Mouse (Mus musculus): ENCODE data around the gene Hsp90ab1.

Gene Hsp90ab1

DNA sequence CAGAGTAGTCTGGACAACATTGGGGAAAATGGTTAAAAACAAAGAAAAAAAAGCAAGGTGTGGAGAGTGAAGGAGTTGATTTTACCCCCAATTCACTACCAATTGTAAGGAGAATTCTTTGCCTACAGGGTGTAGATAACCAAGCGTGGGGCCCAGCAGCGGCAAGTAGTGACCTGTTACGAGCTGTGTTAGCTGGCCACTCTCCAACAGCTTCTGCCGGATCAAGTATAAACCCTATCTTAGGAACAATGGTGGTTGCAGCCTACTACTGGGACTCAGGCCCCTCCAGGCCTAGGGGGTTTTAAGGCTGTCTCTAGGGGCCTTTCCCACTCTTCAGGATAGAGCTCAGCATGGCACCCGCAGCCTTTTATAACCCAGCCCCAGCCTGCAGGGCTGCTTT lies 5.2 kb upstream of the Hsp90ab1 start:
- no peak for DNase-seq

DNA sequence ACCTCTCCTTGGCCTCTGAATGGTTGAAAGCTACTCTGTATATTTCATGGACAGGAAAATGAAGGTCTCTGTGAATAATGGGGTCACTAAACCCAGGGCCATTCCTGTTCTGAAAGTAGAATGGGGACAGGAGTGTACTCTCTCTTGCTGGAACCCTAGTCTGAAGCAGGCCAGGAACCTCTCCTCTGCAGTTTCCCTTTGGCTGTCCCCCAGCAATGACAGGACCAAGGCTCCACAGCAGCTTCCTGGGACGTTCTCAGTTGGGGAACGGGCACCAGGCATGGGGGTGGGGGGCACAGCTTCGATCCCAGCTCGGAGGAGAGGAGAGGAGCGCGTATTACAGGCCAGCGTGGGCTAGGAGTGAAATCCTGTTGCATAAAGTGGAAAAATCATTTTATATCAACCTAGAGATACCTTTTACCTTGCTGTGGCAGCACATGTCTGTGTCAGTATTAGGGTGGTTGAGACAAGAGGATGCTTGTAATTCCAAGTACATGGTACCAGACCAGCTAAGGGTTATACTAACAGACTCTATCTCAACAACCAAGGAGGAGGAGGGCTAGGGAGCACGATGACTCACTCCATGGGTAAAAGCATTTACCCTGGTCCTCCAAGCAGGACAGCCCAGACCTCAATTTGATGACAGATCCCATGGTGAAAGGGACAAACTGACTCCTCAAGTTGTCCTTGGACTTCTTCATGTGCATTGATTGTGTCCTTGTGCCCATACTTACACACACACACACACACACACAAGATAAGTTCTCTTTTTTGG lies 2.2 kb upstream of the Hsp90ab1 start:
- DNase-seq: no peak

- peak; percentile 93 for DNase-seq
Observed at GRCm38 (mm10) chr17:45574129-45574761, 1.2 kb upstream of the Hsp90ab1 start.

GRCm38 (mm10) chr17:45573780-45574123 lies 681 bp upstream of the Hsp90ab1 start:
- peak; percentile 96 for DNase-seq

DNA sequence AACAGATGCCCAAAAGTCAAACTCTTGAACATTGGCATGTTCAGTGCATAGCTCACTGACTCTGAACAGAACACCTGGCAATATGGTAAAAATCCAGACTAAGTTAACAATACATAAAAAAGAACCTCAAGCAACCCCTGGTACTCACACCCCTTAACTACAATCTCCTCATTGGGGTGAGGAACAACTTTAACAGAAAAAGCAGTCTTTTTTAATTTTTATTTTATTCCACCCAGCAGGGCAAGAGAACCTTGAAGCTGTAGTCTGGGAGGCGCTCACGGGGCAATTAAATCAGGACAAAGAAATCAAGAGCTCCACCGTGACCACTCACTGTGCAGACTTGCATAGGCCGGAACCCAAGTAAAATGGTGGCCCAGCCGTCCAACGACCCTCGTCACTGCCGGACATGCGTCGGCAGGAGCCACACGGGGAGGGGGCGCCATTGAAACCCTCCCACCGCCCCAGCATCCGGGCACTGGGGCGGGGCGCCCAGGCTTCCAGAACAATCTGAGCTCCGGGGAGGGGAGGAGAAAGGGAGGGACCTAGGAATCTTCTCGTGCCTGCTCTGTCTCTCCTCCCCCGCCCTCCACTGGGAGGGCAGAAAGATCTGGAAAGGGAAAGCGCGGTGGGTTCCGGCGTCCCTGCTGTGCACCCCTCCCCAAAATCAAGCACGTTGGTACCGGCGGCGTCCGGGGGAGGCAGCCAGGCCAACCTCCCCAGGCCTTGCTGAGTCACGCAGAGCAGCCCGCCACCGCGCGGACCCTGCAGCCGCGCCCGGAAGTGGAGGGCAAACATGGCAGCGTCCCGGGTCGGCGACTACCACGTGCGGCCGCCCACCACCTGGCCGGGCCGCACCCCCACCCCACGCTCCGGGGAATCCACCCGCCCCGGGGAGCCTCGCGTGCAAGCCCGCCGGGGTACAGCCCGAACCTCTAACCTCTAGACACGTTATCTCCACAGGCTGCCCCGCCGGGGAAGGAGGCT lies 676 bp downstream of the Hsp90ab1 start:
- DNase-seq: peak; percentile 84

DNA sequence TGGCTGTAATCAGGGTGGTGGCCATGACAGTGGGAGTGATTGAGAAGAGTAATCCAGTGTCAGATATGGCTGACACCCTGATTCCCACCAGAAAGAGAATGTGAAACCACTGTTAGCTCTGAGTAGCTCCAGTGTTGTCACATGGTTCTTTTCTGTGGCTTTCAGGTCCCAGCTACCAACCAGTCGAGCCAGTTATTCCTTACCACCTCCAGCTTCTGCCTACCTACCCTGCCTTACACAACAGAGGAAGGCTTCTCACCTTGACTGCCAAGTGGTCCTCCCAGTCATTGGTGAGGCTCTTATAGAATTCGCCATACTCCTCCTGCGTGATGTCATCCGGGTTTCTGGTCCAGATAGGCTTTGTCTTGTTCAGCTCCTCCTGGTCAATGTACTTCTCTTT lies 3.1 kb downstream of the Hsp90ab1 start:
- DNase-seq: no peak

DNA sequence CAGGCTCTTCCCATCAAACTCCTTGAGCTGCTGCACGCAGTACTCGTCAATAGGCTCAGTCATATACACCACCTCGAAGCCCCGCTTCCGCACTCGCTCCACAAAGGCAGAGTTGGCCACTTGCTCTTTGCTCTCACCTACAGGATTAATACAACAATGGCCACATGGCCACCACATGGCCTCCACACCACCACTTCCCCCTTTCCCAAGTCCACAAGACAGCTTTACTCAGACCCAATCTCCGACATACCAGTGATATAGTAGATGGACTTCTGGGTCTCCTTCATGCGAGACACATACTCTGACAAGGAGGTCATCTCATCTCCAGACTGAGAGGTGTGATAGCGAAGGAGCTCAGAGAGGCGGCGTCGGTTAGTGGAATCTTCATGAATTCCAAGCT lies 4.1 kb downstream of the Hsp90ab1 start:
- DNase-seq: no peak

GRCm38 (mm10) chr17:45567162-45567601 lies 5.9 kb downstream of the Hsp90ab1 start:
- DNase-seq: no peak

DNA sequence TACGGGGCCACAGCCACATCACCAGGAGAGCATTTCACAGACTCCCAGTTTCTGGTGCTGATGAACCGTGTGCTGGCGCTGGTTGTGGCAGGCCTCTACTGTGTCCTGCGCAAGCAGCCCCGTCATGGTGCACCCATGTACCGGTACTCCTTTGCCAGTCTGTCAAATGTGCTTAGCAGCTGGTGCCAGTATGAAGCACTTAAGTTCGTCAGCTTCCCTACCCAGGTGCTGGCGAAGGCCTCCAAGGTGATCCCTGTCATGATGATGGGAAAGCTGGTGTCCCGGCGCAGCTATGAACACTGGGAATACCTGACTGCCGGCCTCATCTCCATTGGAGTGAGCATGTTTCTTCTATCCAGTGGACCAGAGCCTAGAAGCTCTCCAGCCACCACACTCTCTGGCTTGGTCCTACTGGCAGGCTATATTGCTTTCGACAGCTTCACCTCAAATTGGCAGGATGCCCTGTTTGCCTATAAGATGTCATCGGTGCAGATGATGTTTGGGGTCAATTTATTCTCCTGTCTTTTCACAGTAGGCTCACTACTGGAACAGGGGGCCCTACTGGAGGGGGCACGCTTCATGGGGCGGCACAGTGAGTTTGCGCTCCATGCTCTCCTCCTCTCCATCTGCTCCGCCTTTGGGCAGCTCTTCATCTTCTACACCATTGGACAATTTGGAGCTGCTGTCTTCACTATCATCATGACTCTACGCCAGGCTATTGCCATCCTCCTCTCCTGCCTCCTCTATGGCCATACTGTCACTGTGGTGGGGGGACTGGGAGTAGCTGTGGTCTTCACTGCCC lies 6.5 kb downstream of the Hsp90ab1 start:
- DNase-seq: no peak

DNA sequence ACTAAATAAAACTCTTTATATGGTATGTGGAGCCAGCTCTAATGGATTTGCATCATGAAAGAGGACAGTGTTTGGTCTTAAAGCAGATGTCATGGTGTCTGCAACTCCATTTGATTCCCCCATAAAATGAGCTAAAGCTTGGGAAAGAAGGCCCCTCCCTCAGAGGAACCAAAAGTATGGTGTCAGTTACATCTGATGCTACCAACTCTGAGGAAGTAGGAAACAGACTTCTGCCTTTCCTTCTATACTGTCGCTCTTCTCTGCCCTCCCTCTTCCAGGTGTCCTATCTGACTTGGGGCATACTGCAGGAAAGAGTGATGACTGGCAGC lies 7.1 kb downstream of the Hsp90ab1 start:
- no peak for DNase-seq

GRCm38 (mm10) chr17:45565103-45565502 lies 8.0 kb downstream of the Hsp90ab1 start:
- DNase-seq: no peak

DNA sequence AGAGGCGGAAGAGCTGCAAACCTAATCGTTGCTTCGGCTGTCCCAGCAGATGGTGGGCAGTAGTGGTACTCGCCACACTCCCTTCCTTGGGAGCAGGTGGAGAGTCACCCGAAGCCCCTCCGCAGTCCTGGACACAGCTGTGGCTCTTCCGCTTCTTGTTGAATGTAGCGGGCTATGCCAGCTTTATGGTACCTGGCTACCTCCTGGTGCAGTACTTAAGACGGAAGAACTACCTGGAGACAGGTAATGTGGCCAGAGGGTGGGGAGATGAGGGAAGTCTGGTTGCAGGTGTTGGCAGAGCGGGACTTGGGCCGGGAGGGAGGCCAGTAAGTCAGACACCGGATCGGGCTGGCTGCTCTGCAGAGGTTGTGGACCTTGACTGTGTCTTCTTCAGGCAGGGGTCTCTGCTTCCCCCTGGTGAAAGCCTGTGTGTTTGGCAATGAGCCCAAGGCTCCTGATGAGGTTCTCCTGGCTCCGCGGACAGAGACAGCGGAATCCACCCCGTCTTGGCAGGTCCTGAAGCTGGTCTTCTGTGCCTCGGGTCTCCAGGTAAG lies 8.5 kb downstream of the Hsp90ab1 start:
- DNase-seq: no peak

DNA sequence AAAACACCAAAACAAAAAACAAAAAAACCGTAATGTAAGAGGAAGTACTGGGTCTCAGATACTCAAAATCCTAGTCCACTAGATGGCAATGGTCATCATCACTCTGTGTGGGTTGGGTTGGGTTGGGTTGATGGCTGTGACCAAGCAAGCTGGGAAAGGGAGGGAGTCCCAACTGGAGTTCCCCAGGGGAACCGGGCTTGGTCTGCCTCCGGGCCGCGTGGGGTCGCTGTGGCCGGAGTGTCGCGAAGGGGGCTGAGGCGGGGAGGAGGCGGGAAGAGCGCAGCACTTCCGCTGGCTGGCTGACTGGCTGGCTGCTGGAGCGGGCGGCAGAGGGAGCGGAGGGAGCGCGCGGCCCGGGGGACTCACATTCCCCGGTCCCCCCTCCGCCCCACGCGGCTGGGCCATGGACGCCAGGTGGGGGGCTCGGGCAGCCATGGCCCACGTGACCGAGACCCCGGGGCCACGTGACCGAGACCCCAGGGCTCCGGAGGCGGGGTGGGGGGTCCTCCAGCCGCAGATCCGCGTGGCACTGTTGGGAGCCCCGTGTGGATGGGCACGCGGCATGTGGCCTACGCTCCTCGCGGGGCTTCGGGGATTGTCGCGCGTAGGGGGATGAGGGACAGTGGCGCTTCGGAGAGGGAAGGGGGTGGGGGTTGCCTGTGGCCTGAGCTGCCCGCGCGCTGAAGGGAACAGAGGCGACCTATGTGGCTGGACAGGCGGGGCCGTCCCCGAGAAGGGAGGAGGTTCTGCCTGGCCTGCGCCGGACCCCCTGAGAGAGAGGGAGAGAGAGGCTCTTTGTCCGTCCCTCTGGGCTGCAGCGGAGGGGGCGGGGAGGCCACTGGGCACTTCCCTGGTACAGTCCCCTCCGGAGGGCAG lies 9.2 kb downstream of the Hsp90ab1 start, which contains the start of gene Slc35b2:
Slc35b2 (plus strand) TSS at position 220 of the 876 bp plus-strand sequence.
- DNase-seq: peak; percentile 91

DNA sequence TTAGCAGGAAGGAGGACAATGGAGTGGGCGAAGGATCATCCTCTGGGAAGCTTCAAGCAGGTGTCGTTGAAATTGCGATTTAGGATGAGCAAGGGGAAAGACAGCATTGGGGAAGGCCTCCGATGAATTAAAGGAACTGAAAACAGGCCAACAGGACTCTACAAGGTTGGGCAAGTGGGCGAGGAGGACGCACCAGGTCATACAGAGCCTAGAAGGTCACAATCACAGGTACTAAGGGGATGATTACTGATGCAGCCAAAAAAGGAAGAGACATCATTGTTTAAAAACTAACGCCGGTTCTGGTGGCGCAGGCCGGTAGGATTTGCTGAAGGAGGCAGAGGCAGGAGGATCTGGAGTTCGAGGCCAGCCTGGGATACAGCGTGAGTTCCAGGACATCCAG lies 9.9 kb downstream of the Hsp90ab1 start:
- DNase-seq: no peak

GRCm38 (mm10) chr17:45559732-45560525 lies 13.1 kb downstream of the Hsp90ab1 start:
- DNase-seq: no peak

- no peak for DNase-seq
Observed at GRCm38 (mm10) chr17:45557998-45558862, 14.8 kb downstream of the Hsp90ab1 start.

DNA sequence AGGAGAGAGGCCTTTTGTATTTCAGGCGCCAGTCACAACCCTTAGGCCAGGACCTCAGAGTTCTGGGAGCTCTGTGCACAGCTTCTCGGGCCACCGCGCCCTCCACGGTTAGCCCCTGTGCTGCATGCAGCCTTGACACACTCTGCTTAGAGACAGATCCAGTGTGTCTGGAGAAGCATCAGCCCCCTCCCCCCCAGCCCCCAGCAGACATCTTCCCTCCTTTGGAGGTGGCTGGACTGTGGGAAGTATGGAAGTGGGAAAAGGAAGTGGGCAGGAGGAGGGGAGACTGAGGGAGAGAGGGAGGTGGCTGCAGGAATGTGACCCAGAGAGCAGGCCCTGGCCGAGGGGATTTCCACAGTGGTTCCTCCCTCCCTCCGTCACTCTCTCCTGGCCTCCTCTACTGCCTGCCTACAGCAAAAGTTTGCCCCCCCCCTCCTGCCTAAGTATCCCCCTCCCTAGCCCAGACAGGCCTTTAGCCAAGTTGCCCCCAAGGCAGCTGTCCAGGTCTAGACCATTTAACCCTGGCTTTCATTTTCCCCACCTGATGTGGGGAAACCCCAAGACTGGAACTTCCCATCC lies 15.7 kb downstream of the Hsp90ab1 start:
- DNase-seq: no peak

GRCm38 (mm10) chr17:45556514-45557245 lies 16.4 kb downstream of the Hsp90ab1 start:
- no peak for DNase-seq

Data from layer of hippocampus, adult 9-11 months (tissue).